Mouse (Mus musculus) hindbrain, embryonic 16.5 days (tissue): ENCODE results near the gene Sp140. TPM values are rescaled to one million over a fixed set of nuclear protein-coding genes. Genes with fewer than 3 reads are reported as not detected.

Experiments used
- ATAC-seq: fragments of 200-750 bp; cut with Nextera tagmentation; 2 replicates; pipeline ENCODE4 v1.8.0; 2017; ENCODE audit warnings: moderate TSS enrichment, moderate library complexity
- H3K27ac ChIP-seq: fragments of 300-500 bp; sonication (generic); 2 replicates; pipeline ENCODE4 v1.5.1; 2014; ENCODE audit warnings: low read depth, mild to moderate bottlenecking, control low read depth, low read length, moderate library complexity
- H3K27me3 ChIP-seq: fragments of 300-500 bp; sonication (generic); replicated peaks from 2 replicates; pipeline ENCODE4 v1.6.1; 2014; ENCODE audit warnings: low read length; ENCODE audit not compliant: control insufficient read depth, insufficient read depth
- H3K36me3 ChIP-seq: fragments of 300-500 bp; sonication (generic); 2 replicates; pipeline ENCODE4 v1.6.1; 2014; ENCODE audit warnings: mild to moderate bottlenecking, low read length, moderate library complexity, mixed read lengths; ENCODE audit not compliant: control insufficient read depth, insufficient read depth
- H3K4me1 ChIP-seq: fragments of 300-500 bp; sonication (generic); 2 replicates; pipeline ENCODE4 v1.6.1; 2014; ENCODE audit warnings: low read depth, low read length; ENCODE audit not compliant: control insufficient read depth, insufficient read depth
- H3K4me2 ChIP-seq: fragments of 300-500 bp; sonication (generic); 2 replicates; pipeline ENCODE4 v1.6.1; 2014; ENCODE audit warnings: mild to moderate bottlenecking, low read length, control low read depth, moderate library complexity
- H3K4me3 ChIP-seq: fragments of 300-500 bp; sonication (generic); 2 replicates; pipeline ENCODE4 v1.5.1; 2014; ENCODE audit warnings: mild to moderate bottlenecking, low read length, control low read depth, moderate library complexity
- H3K9ac ChIP-seq: fragments of 300-500 bp; sonication (generic); 2 replicates; pipeline ENCODE4 v1.6.1; 2014; ENCODE audit warnings: low read depth, mild to moderate bottlenecking, control low read depth, low read length, moderate library complexity
- H3K9me3 ChIP-seq: fragments of 300-500 bp; sonication (generic); 2 replicates; pipeline ENCODE4 v1.6.1; 2014; ENCODE audit warnings: mild to moderate bottlenecking, low read length, moderate library complexity; ENCODE audit not compliant: control insufficient read depth
- WGBS: fragments of 180-500 bp; shearing (Covaris S2); extraction: QIAGEN DNeasy Blood & Tissue Kit; methylation state at CpG from one replicate; pipeline ENCODE4 v1.1.7; 2014; 5-methylcytosine and 5-hydroxymethylcytosine counted together
- polyA plus RNA-seq: library from polyadenylated mRNA; unstranded; fragments of >200 nt; fragmentation: Nextera tagmentation; extraction: Ambion mirVana; gene quantifications from 2 replicates; pipeline ENCODE4 v1.2.1, GENCODE M21; 2015

Sp140 gene
- polyA plus RNA-seq, 1 experiment from 2014 or later, result 0.50 TPM

- no peak for ATAC-seq
- Histone ChIP-seq H3K27me3 (no peaks in the 10 kb centered on the region), H3K27ac (no peak overlapping the region), H3K4me2 (no peak overlapping the region), H3K9ac (no peak overlapping the region), H3K36me3 (no peaks in the 10 kb centered on the region), H3K4me3 (no peak overlapping the region), H3K4me1 (no peaks in the 10 kb centered on the region), H3K9me3 (no peaks in the 10 kb centered on the region)
- 78% methylated on average over 5 of the region's 5 CpGs for WGBS
Observed at GRCm38 (mm10) chr1:85686666-85687065, 86.5 kb downstream of the Sp140 start.

DNA sequence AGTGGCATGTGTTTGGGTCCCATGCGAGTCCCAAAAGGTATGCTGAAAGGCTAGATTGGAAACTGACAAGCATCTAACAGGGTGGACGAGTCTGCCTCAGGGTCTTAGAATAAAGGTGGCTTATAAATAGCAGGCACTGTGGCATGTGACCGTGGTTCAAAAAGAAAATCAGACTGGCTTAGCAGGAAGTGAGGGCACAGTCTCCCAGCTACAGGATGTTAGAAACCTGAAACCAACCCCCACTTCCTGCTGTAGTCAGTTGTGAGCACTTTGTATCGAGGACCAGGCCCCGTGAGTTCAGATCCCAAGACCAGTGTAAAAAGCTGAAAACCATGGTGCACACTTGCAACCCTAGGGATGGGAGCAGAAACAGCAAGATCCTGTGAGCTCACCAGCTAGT is 87.2 kb downstream of the Sp140 start:
- ATAC-seq, result no peak
- no peak overlapping the region for H3K27ac ChIP-seq
- no peaks in the 10 kb centered on the region for H3K4me1 ChIP-seq
- 75% methylated on average over 5 of the region's 5 CpGs for WGBS
- H3K4me2 ChIP-seq, result no peak overlapping the region
- H3K27me3 ChIP-seq, result no peaks in the 10 kb centered on the region
- H3K9ac ChIP-seq, result no peak overlapping the region
- H3K9me3 ChIP-seq, result no peaks in the 10 kb centered on the region
- no peak overlapping the region for H3K4me3 ChIP-seq
- H3K36me3 ChIP-seq, result no peaks in the 10 kb centered on the region

GRCm38 (mm10) chr1:85690544-85690943 is 90.4 kb downstream of the Sp140 start:
- H3K9ac ChIP-seq, result no peak overlapping the region
- no peak overlapping the region for H3K27ac ChIP-seq
- ATAC-seq, result no peak
- no peak overlapping the region for H3K4me3 ChIP-seq
- no peak overlapping the region for H3K4me2 ChIP-seq
- H3K27me3 ChIP-seq, result no peaks in the 10 kb centered on the region
- 91% methylated on average over 3 of the region's 3 CpGs for WGBS
- H3K4me1 ChIP-seq, result no peaks in the 10 kb centered on the region
- H3K9me3 ChIP-seq, result no peaks in the 10 kb centered on the region
- H3K36me3 ChIP-seq, result no peaks in the 10 kb centered on the region

GRCm38 (mm10) chr1:85692281-85692680 is 92.1 kb downstream of the Sp140 start:
- no peaks in the 10 kb centered on the region for H3K27me3 ChIP-seq
- no peaks in the 10 kb centered on the region for H3K36me3 ChIP-seq
- no peak overlapping the region for H3K4me2 ChIP-seq
- no peak for ATAC-seq
- no peak overlapping the region for H3K27ac ChIP-seq
- WGBS, result 72% methylated on average over 1 of the region's 1 CpGs
- no peaks in the 10 kb centered on the region for H3K9me3 ChIP-seq
- H3K4me3 ChIP-seq, result no peak overlapping the region
- no peaks in the 10 kb centered on the region for H3K4me1 ChIP-seq
- no peak overlapping the region for H3K9ac ChIP-seq

GRCm38 (mm10) chr1:85693280-85693679 is 93.1 kb downstream of the Sp140 start:
- no peaks in the 10 kb centered on the region for H3K36me3 ChIP-seq
- H3K4me2 ChIP-seq, result no peak overlapping the region
- H3K27ac ChIP-seq, result no peak overlapping the region
- H3K27me3 ChIP-seq, result no peaks in the 10 kb centered on the region
- H3K9me3 ChIP-seq, result no peaks in the 10 kb centered on the region
- no peaks in the 10 kb centered on the region for H3K4me1 ChIP-seq
- no peak for ATAC-seq
- 78% methylated on average over 3 of the region's 3 CpGs for WGBS
- H3K9ac ChIP-seq, result no peak overlapping the region
- H3K4me3 ChIP-seq, result no peak overlapping the region

Other genes starting within 250 kb of the Sp140 start
- not detected in 2 replicates for gene G530012D18Rik, start 24.7 kb upstream of the Sp140 start, polyA plus RNA-seq
- gene Sp110, start 1.6 kb upstream of the Sp140 start, polyA plus RNA-seq, result 0.65 and 0.95 TPM in 2 replicates
- gene Sp100, start 49.6 kb downstream of the Sp140 start, polyA plus RNA-seq, result 0.45 and 1.2 TPM in 2 replicates
- 0.29 and 0.59 TPM in 2 replicates for gene A630001G21Rik, start 178.3 kb downstream of the Sp140 start, polyA plus RNA-seq
- 42.3 and 47.9 TPM in 2 replicates for gene Cab39, start 193.1 kb downstream of the Sp140 start, polyA plus RNA-seq